Mouse (Mus musculus): ENCODE results near the gene Mfsd4b1.

- TF ChIP-seq CTCF (IDR thresholded peaks at IDR 0.05; ENCODE audit: borderline replicate concordance, insufficient read depth, low read depth, low read length) (no peak), POLR2A (IDR thresholded peaks at IDR 0.05; ENCODE audit: borderline replicate concordance, insufficient read depth, low read length) (no peak)
Measured at GRCm38 (mm10) chr10:40025560-40025959, 492 bp upstream of the Mfsd4b1 start.
